Mouse (Mus musculus) stomach, embryonic 16.5 days (tissue): ENCODE data around the gene Bend4. TPM values are rescaled to one million over a fixed set of nuclear protein-coding genes. Genes with fewer than 3 reads are reported as not detected.

ENCODE experiments used
- ATAC-seq: fragments of 200-750 bp; cut with Nextera tagmentation; 2 replicates; pipeline ENCODE4 v1.8.0; 2017; ENCODE audit warnings: moderate number of reproducible peaks, moderate TSS enrichment; ENCODE audit not compliant: insufficient read depth, low FRiP score
- H3K27ac ChIP-seq: fragments of 300-500 bp; sonication (generic); 2 replicates; pipeline ENCODE4 v1.5.1; 2014; ENCODE audit warnings: low read length
- H3K27me3 ChIP-seq: fragments of 300-500 bp; sonication (generic); 2 replicates; pipeline ENCODE4 v1.6.1; 2014; ENCODE audit warnings: low read length, control low read depth, mixed read lengths; ENCODE audit not compliant: control insufficient read depth, insufficient read depth
- H3K36me3 ChIP-seq: fragments of 300-500 bp; sonication (generic); 2 replicates; pipeline ENCODE4 v1.6.1; 2014; ENCODE audit warnings: low read length; ENCODE audit not compliant: control insufficient read depth, insufficient read depth
- H3K4me1 ChIP-seq: fragments of 300-500 bp; sonication (generic); 2 replicates; pipeline ENCODE4 v1.6.1; 2014; ENCODE audit warnings: low read length, control low read depth, mixed read lengths; ENCODE audit not compliant: control insufficient read depth, insufficient read depth
- H3K4me2 ChIP-seq: fragments of 300-500 bp; sonication (generic); 2 replicates; pipeline ENCODE4 v1.6.1; 2014; ENCODE audit warnings: low read depth, low read length, mixed read lengths
- H3K4me3 ChIP-seq: fragments of 300-500 bp; sonication (generic); replicated peaks from 2 replicates; pipeline ENCODE4 v1.5.1; 2014; ENCODE audit warnings: mild to moderate bottlenecking, low read length
- H3K9ac ChIP-seq: fragments of 300-500 bp; sonication (generic); 2 replicates; pipeline ENCODE4 v1.6.1; 2014; ENCODE audit warnings: low read length
- H3K9me3 ChIP-seq: fragments of 300-500 bp; sonication (generic); replicated peaks from 2 replicates; pipeline ENCODE4 v1.6.1; 2016; ENCODE audit warnings: low read length, control low read depth; ENCODE audit not compliant: control insufficient read depth
- WGBS: fragments of 180-500 bp; shearing (Covaris S2); extraction: QIAGEN DNeasy Blood & Tissue Kit; methylation state at CpG from one replicate; pipeline ENCODE4 v1.1.7; 2014; 5-methylcytosine and 5-hydroxymethylcytosine counted together
- polyA plus RNA-seq: library from polyadenylated mRNA; unstranded; fragments of >200 nt; fragmentation: Nextera tagmentation; extraction: Ambion mirVana; gene quantifications from 2 replicates; pipeline ENCODE4 v1.2.1, GENCODE M21; 2015

The Bend4 gene
- polyA plus RNA-seq, 1 experiment from 2014 or later = 3.0 TPM

GRCm38 (mm10) chr5:67424636-67425035 is 3.5 kb downstream of the Bend4 start:
- 44% methylated on average over 3 of the region's 3 CpGs for WGBS
- Histone ChIP-seq H3K4me3 (no peak overlapping the region), H3K4me2 (no peak overlapping the region), H3K27me3 (peaks cover 11% of the 10 kb centered on the region), H3K4me1 (0 out of 2 replicates have a peak, but pooled peaks cover 3% of the 10 kb centered on the region), H3K9me3 (no peaks in the 10 kb centered on the region), H3K27ac (no peak overlapping the region), H3K36me3 (no peaks in the 10 kb centered on the region), H3K9ac (no peak overlapping the region)
- no peak for ATAC-seq

GRCm38 (mm10) chr5:67423963-67424362 is 4.1 kb downstream of the Bend4 start:
- Histone ChIP-seq H3K4me1 (0 out of 2 replicates have a peak, but pooled peaks cover 3% of the 10 kb centered on the region), H3K4me2 (no peak overlapping the region), H3K9ac (no peak overlapping the region), H3K27ac (no peak overlapping the region), H3K27me3 (peaks cover 11% of the 10 kb centered on the region), H3K9me3 (no peaks in the 10 kb centered on the region), H3K4me3 (no peak overlapping the region), H3K36me3 (no peaks in the 10 kb centered on the region)
- WGBS = 81% methylated on average over 2 of the region's 2 CpGs
- ATAC-seq = no peak

DNA sequence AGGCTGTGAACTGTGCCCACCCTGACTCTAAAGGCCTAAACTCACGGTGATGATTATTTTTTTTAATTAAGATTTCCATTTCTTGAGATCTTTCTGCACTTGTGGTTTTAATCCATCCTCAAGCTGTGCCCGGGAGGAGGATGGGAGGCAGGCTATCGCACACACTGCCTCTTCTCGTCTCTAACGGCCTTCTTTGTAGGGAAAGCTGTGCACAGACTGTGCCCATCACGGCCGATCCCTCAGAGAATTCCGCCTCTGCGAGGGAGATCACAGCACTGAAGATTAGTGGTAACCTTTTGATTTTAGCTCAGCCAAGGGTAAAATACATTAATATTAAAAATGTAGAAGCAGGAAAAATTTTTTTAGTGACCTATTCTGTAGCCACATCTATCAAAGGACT is 4.8 kb downstream of the Bend4 start:
- H3K4me2 ChIP-seq = no peak overlapping the region

GRCm38 (mm10) chr5:67419407-67419806 is 8.7 kb downstream of the Bend4 start:
- Histone ChIP-seq H3K9ac (no peak overlapping the region), H3K4me2 (no peak overlapping the region), H3K9me3 (no peaks in the 10 kb centered on the region), H3K4me3 (no peak overlapping the region), H3K4me1 (no peaks in the 10 kb centered on the region), H3K27ac (no peak overlapping the region), H3K36me3 (no peaks in the 10 kb centered on the region), H3K27me3 (no peaks in the 10 kb centered on the region)
- no peak for ATAC-seq
- 56% methylated on average over 4 of the region's 4 CpGs for WGBS

More for the DNA sequence above, 4.8 kb downstream of the Bend4 start:
- H3K36me3 ChIP-seq = no peaks in the 10 kb centered on the region
- no peak for ATAC-seq
- no peak overlapping the region for H3K27ac ChIP-seq
- no peaks in the 10 kb centered on the region for H3K9me3 ChIP-seq
- H3K27me3 ChIP-seq = peaks cover 11% of the 10 kb centered on the region
- 85% methylated on average over 9 of the region's 9 CpGs for WGBS
- 0 out of 2 replicates have a peak, but pooled peaks cover 3% of the 10 kb centered on the region for H3K4me1 ChIP-seq
- no peak overlapping the region for H3K4me3 ChIP-seq
- H3K9ac ChIP-seq = no peak overlapping the region

- H3K4me3 ChIP-seq = no peak overlapping the region
- 74% methylated on average over 7 of the region's 7 CpGs for WGBS
- H3K27me3 ChIP-seq = no peaks in the 10 kb centered on the region
- H3K9me3 ChIP-seq = no peaks in the 10 kb centered on the region
- H3K9ac ChIP-seq = no peak overlapping the region
- H3K36me3 ChIP-seq = no peaks in the 10 kb centered on the region
- ATAC-seq = no peak
- no peak overlapping the region for H3K4me2 ChIP-seq
- no peak overlapping the region for H3K27ac ChIP-seq
- peaks cover 8% of the 10 kb centered on the region for H3K4me1 ChIP-seq
Measured at GRCm38 (mm10) chr5:67411475-67411874, 16.6 kb downstream of the Bend4 start.

- Histone ChIP-seq H3K27ac (peak overlapping the region; percentile 44), H3K4me3 (no peak overlapping the region), H3K27me3 (no peaks in the 10 kb centered on the region), H3K9me3 (no peaks in the 10 kb centered on the region), H3K4me2 (no peak overlapping the region), H3K9ac (no peak overlapping the region), H3K36me3 (no peaks in the 10 kb centered on the region), H3K4me1 (peaks cover 8% of the 10 kb centered on the region)
- peak; percentile 77; the same call in 1 of the 2 replicates for ATAC-seq
- 22% methylated on average over 4 of the region's 4 CpGs for WGBS
Measured at GRCm38 (mm10) chr5:67410426-67410825, 17.7 kb downstream of the Bend4 start.

GRCm38 (mm10) chr5:67408391-67408790 is 19.7 kb downstream of the Bend4 start:
- H3K27me3 ChIP-seq = no peaks in the 10 kb centered on the region
- H3K9me3 ChIP-seq = no peaks in the 10 kb centered on the region
- no peak overlapping the region for H3K4me2 ChIP-seq
- no peak overlapping the region for H3K4me3 ChIP-seq
- peaks cover 8% of the 10 kb centered on the region for H3K4me1 ChIP-seq
- 83% methylated on average over 6 of the region's 6 CpGs for WGBS
- ATAC-seq = no peak
- no peak overlapping the region for H3K27ac ChIP-seq
- no peaks in the 10 kb centered on the region for H3K36me3 ChIP-seq
- H3K9ac ChIP-seq = no peak overlapping the region

DNA sequence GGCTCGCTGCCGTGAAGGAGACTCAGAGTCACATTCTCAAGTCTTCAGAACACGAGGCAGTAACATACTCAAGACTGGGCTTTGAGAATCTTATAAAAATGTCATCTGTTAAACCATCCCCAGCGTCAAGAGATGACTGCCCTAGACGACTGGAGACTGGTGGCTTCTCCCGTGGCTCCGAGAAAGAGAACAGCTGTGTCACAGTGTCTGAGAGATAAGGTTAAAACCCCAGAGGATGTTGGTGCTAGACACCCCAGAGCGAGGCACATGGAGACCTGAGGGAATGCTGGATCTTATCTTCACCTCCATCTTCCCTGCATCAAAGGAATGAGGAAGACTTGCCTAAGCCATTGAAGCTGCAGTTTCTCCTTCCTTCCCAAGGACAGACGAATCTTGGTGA is 23.2 kb downstream of the Bend4 start:
- Histone ChIP-seq H3K9me3 (no peaks in the 10 kb centered on the region), H3K4me3 (no peak overlapping the region), H3K4me2 (no peak overlapping the region), H3K27me3 (no peaks in the 10 kb centered on the region), H3K9ac (no peak overlapping the region), H3K27ac (no peak overlapping the region), H3K4me1 (no peaks in the 10 kb centered on the region; the same call in 1 of the 2 replicates), H3K36me3 (no peaks in the 10 kb centered on the region)
- WGBS = 75% methylated on average over 9 of the region's 9 CpGs
- ATAC-seq = no peak

DNA sequence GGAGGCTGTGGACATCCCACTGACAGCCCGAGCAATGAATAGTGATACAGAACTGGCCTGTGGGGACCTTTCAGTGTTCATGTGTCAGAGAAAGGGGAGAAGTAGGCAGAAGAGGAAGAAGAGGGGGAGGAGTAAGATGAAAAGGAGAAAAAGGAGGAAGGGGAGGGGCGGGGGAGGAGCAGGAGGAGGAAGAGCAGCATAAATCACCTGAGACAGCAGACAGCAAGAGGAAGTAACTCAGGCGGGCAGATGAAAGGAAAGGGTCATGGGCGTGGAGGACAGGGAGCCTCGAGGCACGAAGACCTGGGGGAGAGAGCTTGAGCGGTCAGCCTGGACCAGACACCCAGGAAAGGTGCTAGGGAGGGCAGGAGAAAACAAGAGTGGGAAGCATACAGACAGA is 23.7 kb downstream of the Bend4 start:
- 54% methylated on average over 7 of the region's 7 CpGs for WGBS
- Histone ChIP-seq H3K4me3 (no peak overlapping the region), H3K9me3 (no peaks in the 10 kb centered on the region), H3K4me1 (no peaks in the 10 kb centered on the region), H3K9ac (no peak overlapping the region), H3K27me3 (no peaks in the 10 kb centered on the region), H3K36me3 (no peaks in the 10 kb centered on the region), H3K4me2 (no peak overlapping the region), H3K27ac (no peak overlapping the region)
- no peak for ATAC-seq

GRCm38 (mm10) chr5:67401612-67402011 is 26.5 kb downstream of the Bend4 start:
- no peaks in the 10 kb centered on the region for H3K27me3 ChIP-seq
- H3K36me3 ChIP-seq = no peaks in the 10 kb centered on the region
- 64% methylated on average over 9 of the region's 9 CpGs for WGBS
- no peaks in the 10 kb centered on the region for H3K4me1 ChIP-seq
- ATAC-seq = no peak
- no peaks in the 10 kb centered on the region for H3K9me3 ChIP-seq
- no peak overlapping the region for H3K9ac ChIP-seq
- H3K4me2 ChIP-seq = no peak overlapping the region
- H3K4me3 ChIP-seq = no peak overlapping the region
- H3K27ac ChIP-seq = no peak overlapping the region
